Mouse (Mus musculus): ENCODE measurements around the gene Rab5if.
"Not testable (repeated sequence)": the region's sequence is repeated elsewhere in the genome, so short reads cannot be mapped to it uniquely, and the experiment has no call there.

Rab5if gene

GRCm38 (mm10) chr2:156856311-156856710 is 6.6 kb upstream of the Rab5if start:
- no peak for DNase-seq

- no peak for DNase-seq
Measured at GRCm38 (mm10) chr2:156857385-156857791, 5.5 kb upstream of the Rab5if start.

- DNase-seq: no peak
Measured at GRCm38 (mm10) chr2:156857835-156858234, 5.1 kb upstream of the Rab5if start, which contains the start of gene 4930518I15Rik. 4930518I15Rik (minus strand) TSS chr2:156857946.

- DNase-seq: no peak
Measured at GRCm38 (mm10) chr2:156858671-156859070, 4.3 kb upstream of the Rab5if start.

GRCm38 (mm10) chr2:156862041-156862717 is 749 bp upstream of the Rab5if start:
- peak; percentile 50 for DNase-seq

DNA sequence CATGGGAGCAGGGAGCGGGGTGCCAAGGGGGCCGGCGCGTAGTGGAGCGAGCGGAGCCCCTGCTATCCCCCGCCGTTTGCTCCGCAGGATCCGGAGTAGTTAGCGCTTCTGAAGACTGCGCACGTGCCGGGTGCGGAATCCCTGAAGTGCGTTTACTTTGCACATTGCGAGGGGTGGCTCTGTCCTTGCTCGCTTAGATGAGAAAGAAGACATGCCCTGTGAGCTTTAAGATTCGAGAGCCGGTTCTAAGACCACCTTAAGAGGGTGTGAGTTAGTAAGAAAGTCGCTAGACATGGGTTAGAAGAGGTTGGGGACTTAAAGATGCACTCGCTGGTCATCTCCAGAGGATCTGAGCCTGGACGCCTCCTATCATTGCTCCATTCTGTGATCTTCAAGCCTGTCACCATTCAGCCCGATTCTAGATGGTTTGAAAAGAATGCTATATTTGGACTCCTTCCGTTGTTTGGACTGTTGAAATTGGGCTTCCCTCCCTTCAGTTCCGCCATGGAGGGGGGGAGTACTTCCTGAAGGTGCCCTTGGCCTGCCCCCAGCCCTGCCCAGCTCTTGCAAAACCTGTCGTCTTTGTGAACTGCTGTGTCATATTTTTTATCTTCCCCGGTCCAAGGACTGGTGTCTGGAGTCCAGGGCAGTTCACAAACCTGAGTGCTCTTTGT is 696 bp downstream of the Rab5if start:
- peak; percentile 67 for DNase-seq

DNA sequence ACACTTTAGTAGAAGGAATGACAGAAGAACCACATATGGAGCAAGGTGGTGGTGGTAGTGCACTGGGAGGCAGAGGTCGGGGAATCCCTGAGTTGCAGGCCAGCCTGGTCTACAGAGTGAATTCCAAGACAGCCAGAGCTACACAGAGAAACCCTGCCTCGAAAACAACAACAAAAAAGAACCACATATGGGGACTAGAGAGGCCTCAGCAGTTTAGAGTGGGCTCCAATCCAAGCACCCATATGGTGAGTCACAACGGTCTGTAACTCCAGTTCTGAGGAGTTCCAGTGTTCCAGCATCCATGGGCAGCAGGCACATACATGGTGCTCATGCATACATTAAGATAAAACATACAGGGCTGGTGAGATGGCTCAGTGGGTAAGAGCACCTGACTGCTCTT is 1.6 kb downstream of the Rab5if start:
- DNase-seq: no peak

DNA sequence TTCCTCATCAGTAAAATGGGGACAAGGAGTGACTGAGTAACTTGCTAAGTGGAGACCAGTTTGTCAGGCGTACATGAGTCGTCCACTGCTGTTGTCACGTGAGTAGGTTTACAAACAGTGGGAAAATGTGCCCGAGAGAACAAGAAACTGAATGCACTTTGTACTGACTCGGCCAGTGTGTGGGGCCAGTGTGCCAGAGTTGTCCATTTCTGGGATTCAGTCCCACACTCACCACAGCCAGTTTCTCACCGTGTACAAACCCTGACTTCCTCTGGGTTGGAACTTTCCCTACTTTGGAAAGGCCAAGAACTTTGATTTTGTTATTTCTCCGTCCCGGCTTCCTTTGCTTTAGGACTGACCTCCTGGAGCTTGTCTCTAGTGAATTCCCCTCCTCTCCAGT is 6.1 kb downstream of the Rab5if start:
- peak; percentile 76 for DNase-seq

DNA sequence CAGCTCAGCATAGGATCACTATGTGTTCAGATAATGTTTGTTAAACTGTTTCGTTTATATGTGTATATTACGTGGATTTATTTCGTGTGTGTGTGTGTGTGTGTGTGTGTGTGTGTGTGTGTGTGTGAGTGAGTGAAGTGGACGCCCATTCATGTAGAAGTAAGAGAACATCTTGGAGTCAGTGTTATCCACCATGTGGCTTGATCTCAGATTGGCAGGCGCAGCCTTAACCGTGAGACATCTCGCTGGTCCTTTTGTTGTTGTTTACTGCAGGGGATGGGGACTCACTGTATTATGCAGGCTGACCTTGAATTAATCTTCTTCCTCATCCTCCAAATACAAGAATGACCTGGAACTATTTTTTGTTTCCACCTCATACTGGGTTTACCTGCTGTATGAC is 6.6 kb downstream of the Rab5if start:
- DNase-seq: no peak

DNA sequence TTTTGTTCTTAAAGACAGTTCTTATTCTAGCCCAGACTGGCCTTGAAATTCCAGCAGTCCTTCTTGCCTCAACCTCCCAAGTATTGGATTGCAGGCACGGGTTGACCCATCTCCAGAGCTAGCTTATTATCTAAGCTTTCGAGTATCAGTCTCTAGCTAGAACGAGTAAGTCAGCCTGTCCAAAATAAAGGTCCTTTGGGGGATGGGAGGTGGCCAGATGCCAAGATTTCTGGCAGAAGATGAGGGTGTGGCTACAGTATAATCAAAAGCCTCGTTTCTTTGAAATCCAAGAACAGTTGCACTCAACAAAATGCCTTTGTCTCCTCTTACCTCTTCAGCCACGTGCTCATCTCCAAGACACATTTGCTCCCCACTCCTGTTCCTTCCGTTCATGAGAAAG is 7.6 kb downstream of the Rab5if start:
- no peak for DNase-seq

DNA sequence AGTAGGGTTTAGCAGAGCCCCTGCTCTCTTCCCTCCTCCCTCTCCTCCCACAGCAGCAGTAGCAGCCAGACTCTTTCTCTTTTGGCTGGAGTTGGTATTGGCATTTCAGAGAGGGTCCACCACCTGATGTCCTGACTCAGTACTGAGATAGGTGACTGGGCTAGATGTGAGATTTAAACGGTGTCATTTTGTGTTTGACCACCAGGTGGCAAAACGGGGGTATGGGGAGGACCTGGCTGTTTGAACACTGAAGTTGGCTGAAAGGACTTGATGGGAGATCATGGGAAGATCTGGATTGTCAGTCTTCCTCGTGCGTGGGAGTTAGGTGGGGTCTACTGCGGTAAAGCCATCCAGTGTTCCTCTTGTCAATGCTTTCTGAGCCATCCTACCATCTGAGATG is 10.7 kb downstream of the Rab5if start:
- no peak for DNase-seq

- no peak for DNase-seq
Measured at GRCm38 (mm10) chr2:156874047-156874759, 11.3 kb downstream of the Rab5if start.

GRCm38 (mm10) chr2:156874760-156875510 is 12.0 kb downstream of the Rab5if start:
- no peak for DNase-seq

- no peak for DNase-seq
Measured at GRCm38 (mm10) chr2:156877726-156878125, 14.8 kb downstream of the Rab5if start.

DNA sequence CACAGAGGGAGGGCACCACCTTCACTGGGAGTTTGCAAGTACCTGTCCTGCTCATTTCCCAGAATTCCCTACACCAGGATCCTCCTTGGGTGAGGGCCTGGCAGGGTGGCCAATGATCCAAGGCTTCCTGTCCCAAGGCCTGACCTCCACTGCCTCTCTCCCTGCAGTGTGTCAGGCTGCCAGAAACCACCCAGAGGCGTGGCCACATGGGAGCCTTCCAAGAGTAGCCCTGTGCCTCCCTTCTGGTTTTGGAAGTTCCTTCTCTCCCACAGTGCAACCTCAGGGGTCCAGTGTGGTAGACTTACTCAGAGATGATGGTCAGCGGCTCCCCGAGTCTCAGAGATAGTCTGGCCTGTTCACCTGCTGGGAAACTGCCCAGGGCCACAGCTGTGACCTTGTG is 16.6 kb downstream of the Rab5if start:
- no peak for DNase-seq

GRCm38 (mm10) chr2:156882431-156883001 is 19.6 kb downstream of the Rab5if start:
- no peak for DNase-seq

GRCm38 (mm10) chr2:156884396-156885211 is 21.7 kb downstream of the Rab5if start:
- DNase-seq: no peak

- DNase-seq: not testable (repeated sequence)
Measured at GRCm38 (mm10) chr2:156885666-156886065, 22.7 kb downstream of the Rab5if start.

- no peak for DNase-seq
Measured at GRCm38 (mm10) chr2:156886084-156886631, 23.2 kb downstream of the Rab5if start.

DNA sequence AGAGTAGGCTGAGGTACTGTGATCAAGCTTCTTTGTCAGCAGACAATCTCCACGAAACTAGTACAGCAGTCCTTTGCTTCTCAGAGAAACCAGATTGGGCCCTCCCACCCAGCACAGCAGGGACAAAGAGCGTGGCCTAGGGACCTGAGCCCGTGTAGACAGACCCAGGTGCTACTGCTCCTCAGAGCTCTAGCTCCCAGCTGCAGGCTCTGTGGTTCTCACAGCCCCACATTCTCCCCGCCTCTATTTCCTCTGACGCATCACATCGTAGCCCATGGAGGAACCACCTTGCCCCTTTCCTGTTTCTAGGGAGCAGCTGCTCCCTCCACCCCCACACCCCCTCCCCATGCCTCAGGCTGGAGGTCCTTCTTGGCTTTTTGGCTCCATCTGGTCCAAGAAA is 24.1 kb downstream of the Rab5if start, which contains the start of gene Sla2:
Gene Sla2 (minus strand): TSS at position 176 of the 400 bp plus-strand sequence.
- DNase-seq: no peak

- DNase-seq: no peak
Measured at GRCm38 (mm10) chr2:156888490-156888889, 25.6 kb downstream of the Rab5if start.

Measured in kidney, adult 11 months (tissue).